Comparison of ENCODE assay signal across 20 mouse cellular contexts in genomic region chr5:104404551-104404950, GRCm38 (mm10).
"Had no signal": no experiment of that assay in that cellular context is flagged by ENCODE, and none has a peak within 500 bp of the region (broad histone marks: within the 10 kb centered on the region; RNA-seq: fewer than 3 reads in every experiment).

No protein-coding gene starts in this region.

- H3K9ac ChIP-seq: limb, embryonic 13.5 days; liver, embryonic 12.5 days; liver, embryonic 15.5 days; midbrain, embryonic 12.5 days; midbrain, embryonic 15.5 days; neural tube, embryonic 12.5 days; neural tube, embryonic 15.5 days; stomach, embryonic 15.5 days had no signal

- H3K27me3 ChIP-seq: limb, embryonic 13.5 days; liver, embryonic 12.5 days; liver, embryonic 15.5 days; midbrain, embryonic 12.5 days; midbrain, embryonic 15.5 days; neural tube, embryonic 12.5 days; neural tube, embryonic 15.5 days; stomach, embryonic 15.5 days had no signal

- H3K4me2 ChIP-seq: limb, embryonic 13.5 days; liver, embryonic 12.5 days; liver, embryonic 15.5 days; midbrain, embryonic 12.5 days; midbrain, embryonic 15.5 days; neural tube, embryonic 12.5 days; neural tube, embryonic 15.5 days; stomach, embryonic 15.5 days had no signal

- H3K27ac ChIP-seq: kidney, postnatal 0 days; limb, embryonic 13.5 days; liver, embryonic 12.5 days; liver, embryonic 15.5 days; macrophage; midbrain, embryonic 12.5 days; midbrain, embryonic 15.5 days; neural tube, embryonic 12.5 days; neural tube, embryonic 15.5 days; stomach, embryonic 15.5 days had no signal

- H3K9me3 ChIP-seq: limb, embryonic 13.5 days; liver, embryonic 12.5 days; liver, embryonic 15.5 days; midbrain, embryonic 12.5 days; midbrain, embryonic 15.5 days; neural tube, embryonic 12.5 days; neural tube, embryonic 15.5 days; stomach, embryonic 15.5 days had no signal

- ATAC-seq: liver, embryonic 12.5 days; midbrain, embryonic 15.5 days had no signal

- DNase-seq: kidney, adult 2 months; kidney, postnatal 25 days; left cerebral cortex, postnatal 4 days; liver; lung, adult 18-20 months; retina, postnatal 1 day; right cerebral cortex, postnatal 25 days; spleen, adult 18-20 months; thymus, adult 18-20 months; thymus, postnatal 36 days had no signal

- H3K4me1 ChIP-seq: liver, embryonic 12.5 days; liver, embryonic 15.5 days; neural tube, embryonic 12.5 days; stomach, embryonic 15.5 days had no signal

- H3K36me3 ChIP-seq: limb, embryonic 13.5 days; liver, embryonic 12.5 days; liver, embryonic 15.5 days; midbrain, embryonic 12.5 days; midbrain, embryonic 15.5 days; neural tube, embryonic 12.5 days; neural tube, embryonic 15.5 days; stomach, embryonic 15.5 days had no signal

- H3K4me3 ChIP-seq: limb, embryonic 13.5 days; liver, embryonic 12.5 days; liver, embryonic 15.5 days; midbrain, embryonic 12.5 days; midbrain, embryonic 15.5 days; neural tube, embryonic 12.5 days; neural tube, embryonic 15.5 days; stomach, embryonic 15.5 days had no signal
